Mouse (Mus musculus) forebrain, embryonic 11.5 days (tissue): ENCODE measurements at regions not wholly inside any gene's neighbourhood (a gene's known extent, or its start where the extent isn't known, plus 50 kb on each side); places are given as distances from the start of the nearest gene placed in this dataset.

Source experiments
- ATAC-seq: fragments of 200-750 bp; cut with Nextera tagmentation; replicated peaks from 2 replicates; pipeline ENCODE4 v1.8.0; 2017; ENCODE audit warnings: moderate TSS enrichment; ENCODE audit not compliant: low FRiP score
- DNase-seq: peaks from one replicate; pipeline ENCODE4 v3.0.0-alpha.2; 2017; ENCODE audit warnings: low spot score
- H3K27ac ChIP-seq: fragments of 300-500 bp; sonication (generic); 2 replicates; pipeline ENCODE4 v1.5.1; 2014; ENCODE audit warnings: low read depth, low read length
- H3K27me3 ChIP-seq: fragments of 300-500 bp; sonication (generic); 2 replicates; pipeline ENCODE4 v1.6.1; 2014; ENCODE audit warnings: mild to moderate bottlenecking, low read length, mixed read lengths; ENCODE audit not compliant: control insufficient read depth, insufficient read depth
- H3K36me3 ChIP-seq: fragments of 300-500 bp; sonication (generic); 2 replicates; pipeline ENCODE4 v1.6.1; 2014; ENCODE audit warnings: mild to moderate bottlenecking, low read length, moderate library complexity, mixed read lengths; ENCODE audit not compliant: control insufficient read depth, insufficient read depth
- H3K4me1 ChIP-seq: fragments of 300-500 bp; sonication (generic); replicated peaks from 2 replicates; pipeline ENCODE4 v1.6.1; 2014; ENCODE audit warnings: low read length, mixed read lengths; ENCODE audit not compliant: control insufficient read depth, insufficient read depth
- H3K4me2 ChIP-seq: fragments of 300-500 bp; sonication (generic); 2 replicates; pipeline ENCODE4 v1.6.1; 2014; ENCODE audit warnings: low read depth, mild to moderate bottlenecking, low read length, moderate library complexity, mixed read lengths; ENCODE audit not compliant: severe bottlenecking
- H3K4me3 ChIP-seq: fragments of 300-500 bp; sonication (generic); 2 replicates; pipeline ENCODE4 v1.5.1; 2014; ENCODE audit warnings: low read depth, low read length
- H3K9ac ChIP-seq: fragments of 300-500 bp; sonication (generic); 2 replicates; pipeline ENCODE4 v1.6.1; 2014; ENCODE audit warnings: low read length
- H3K9me3 ChIP-seq: fragments of 300-500 bp; sonication (generic); 2 replicates; pipeline ENCODE4 v1.6.1; 2016; ENCODE audit warnings: low read length, mixed read lengths; ENCODE audit not compliant: control insufficient read depth
- WGBS: fragments of 180-500 bp; shearing (Covaris S2); extraction: QIAGEN DNeasy Blood & Tissue Kit; methylation state at CpG from one replicate; pipeline ENCODE4 v1.1.7; 2014; 5-methylcytosine and 5-hydroxymethylcytosine counted together

- H3K4me1 ChIP-seq, result peaks cover 3% of the 10 kb centered on the region; the same call in 1 of the 2 replicates
- no peak overlapping the region for H3K27ac ChIP-seq
- DNase-seq (no peak), ATAC-seq (no peak)
- WGBS, result 92% methylated on average over 13 of the region's 13 CpGs
- H3K4me3 ChIP-seq, result no peak overlapping the region
- H3K36me3 ChIP-seq, result no peaks in the 10 kb centered on the region
- peaks cover 11% of the 10 kb centered on the region for H3K27me3 ChIP-seq
- no peak overlapping the region for H3K4me2 ChIP-seq
- H3K9ac ChIP-seq, result no peak overlapping the region
- H3K9me3 ChIP-seq, result no peaks in the 10 kb centered on the region; the same call in 1 of the 2 replicates
Observed at GRCm38 (mm10) chr10:117568472-117569300, 60.6 kb upstream of the Cpm start.

GRCm38 (mm10) chr10:117568138-117568387 is 61.2 kb upstream of the Cpm start:
- Histone ChIP-seq H3K4me3 (no peak overlapping the region), H3K27me3 (peaks cover 11% of the 10 kb centered on the region), H3K36me3 (no peaks in the 10 kb centered on the region), H3K4me1 (peaks cover 3% of the 10 kb centered on the region; the same call in 1 of the 2 replicates), H3K9ac (no peak overlapping the region), H3K9me3 (no peaks in the 10 kb centered on the region; the same call in 1 of the 2 replicates), H3K4me2 (no peak overlapping the region), H3K27ac (no peak overlapping the region)
- DNase-seq (no peak), ATAC-seq (no peak)
- 95% methylated on average over 3 of the region's 3 CpGs for WGBS

- ATAC-seq (no peak), DNase-seq (no peak)
- Histone ChIP-seq H3K27ac (no peak overlapping the region), H3K4me2 (no peak overlapping the region), H3K36me3 (no peaks in the 10 kb centered on the region), H3K4me1 (peaks cover 3% of the 10 kb centered on the region; the same call in 1 of the 2 replicates), H3K4me3 (no peak overlapping the region), H3K27me3 (peaks cover 9% of the 10 kb centered on the region), H3K9ac (no peak overlapping the region), H3K9me3 (no peaks in the 10 kb centered on the region; the same call in 1 of the 2 replicates)
- 92% methylated on average over 8 of the region's 8 CpGs for WGBS
Observed at GRCm38 (mm10) chr10:117567379-117568137, 61.7 kb upstream of the Cpm start.

GRCm38 (mm10) chr10:117566648-117567378 is 62.5 kb upstream of the Cpm start:
- Histone ChIP-seq H3K4me2 (no peak overlapping the region), H3K27me3 (peaks cover 2% of the 10 kb centered on the region; the same call in 1 of the 2 replicates), H3K9ac (no peak overlapping the region), H3K36me3 (no peaks in the 10 kb centered on the region), H3K9me3 (no peaks in the 10 kb centered on the region; the same call in 1 of the 2 replicates), H3K4me1 (no peaks in the 10 kb centered on the region; the same call in 1 of the 2 replicates), H3K27ac (no peak overlapping the region), H3K4me3 (no peak overlapping the region)
- ATAC-seq (no peak), DNase-seq (no peak)
- 92% methylated on average over 8 of the region's 8 CpGs for WGBS

- ATAC-seq (no peak), DNase-seq (no peak)
- H3K36me3 ChIP-seq, result no peaks in the 10 kb centered on the region
- no peaks in the 10 kb centered on the region for H3K27me3 ChIP-seq
- no peaks in the 10 kb centered on the region; the same call in 1 of the 2 replicates for H3K9me3 ChIP-seq
- H3K4me1 ChIP-seq, result no peaks in the 10 kb centered on the region
- H3K9ac ChIP-seq, result no peak overlapping the region
- 80% methylated on average over 3 of the region's 3 CpGs for WGBS
- H3K4me3 ChIP-seq, result no peak overlapping the region
- no peak overlapping the region for H3K4me2 ChIP-seq
- no peak overlapping the region for H3K27ac ChIP-seq
Observed at GRCm38 (mm10) chr10:117566204-117566603, 63.1 kb upstream of the Cpm start.

- Histone ChIP-seq H3K36me3 (no peaks in the 10 kb centered on the region), H3K4me1 (no peaks in the 10 kb centered on the region), H3K4me3 (no peak overlapping the region), H3K9ac (no peak overlapping the region), H3K9me3 (no peaks in the 10 kb centered on the region; the same call in 1 of the 2 replicates), H3K4me2 (no peak overlapping the region), H3K27me3 (no peaks in the 10 kb centered on the region), H3K27ac (no peak overlapping the region)
- 90% methylated on average over 4 of the region's 4 CpGs for WGBS
- no peak for ATAC-seq
- no peak for DNase-seq
Observed at GRCm38 (mm10) chr10:117565529-117566086, 63.7 kb upstream of the Cpm start.

- 95% methylated on average over 3 of the region's 3 CpGs for WGBS
- H3K9me3 ChIP-seq, result no peaks in the 10 kb centered on the region; the same call in 1 of the 2 replicates
- H3K4me3 ChIP-seq, result no peak overlapping the region
- no peak overlapping the region for H3K9ac ChIP-seq
- no peak overlapping the region for H3K27ac ChIP-seq
- no peaks in the 10 kb centered on the region for H3K27me3 ChIP-seq
- no peak overlapping the region for H3K4me2 ChIP-seq
- ATAC-seq (no peak), DNase-seq (no peak)
- no peaks in the 10 kb centered on the region for H3K4me1 ChIP-seq
- H3K36me3 ChIP-seq, result no peaks in the 10 kb centered on the region
Observed at GRCm38 (mm10) chr10:117565110-117565509, 64.2 kb upstream of the Cpm start.
